In genomic region chr4:120392748-120393147, GRCm38 (mm10) we compare ENCODE assay signal across 16 mouse cellular contexts. TPM values are rescaled to one million over a fixed set of nuclear protein-coding genes. Genes with fewer than 3 reads are reported as not detected.
DNase-seq lines count a peak whose midpoint lies in the region; ATAC-seq lines count a peak whose summit lies in the region.
"Had no signal": no experiment of that assay in that cellular context is flagged by ENCODE, and none has a peak within 500 bp of the region (broad histone marks: within the 10 kb centered on the region; RNA-seq: fewer than 3 reads in every experiment).

No protein-coding gene starts in this region.

- 4% methylated on average over 3 of the region's 3 CpGs for WGBS in heart, embryonic 11.5 days (ENCODE audit: insufficient replicate concordance)
- 3% methylated on average over 3 of the region's 3 CpGs for WGBS in heart, embryonic 14.5 days
- WGBS in limb, embryonic 12.5 days, result 16% methylated on average over 3 of the region's 3 CpGs

- no peak overlapping the region for H3K4me3 ChIP-seq in heart, embryonic 11.5 days (ENCODE audit: low read depth, low read length)
- H3K4me3 ChIP-seq in heart, embryonic 14.5 days (ENCODE audit: control insufficient read depth in 1 of 2, insufficient read depth in 1 of 2, low read depth in 1 of 2, low read length in 2 of 2), result no peak overlapping the region
- no peak overlapping the region for H3K4me3 ChIP-seq in limb, embryonic 12.5 days (replicated peaks)
- H3K4me3 ChIP-seq: hindbrain, embryonic 15.5 days; kidney, embryonic 15.5 days; neural tube, embryonic 12.5 days had no signal

- H3K36me3 ChIP-seq in heart, embryonic 11.5 days (ENCODE audit: control insufficient read depth, insufficient read depth, low read length), result no peaks in the 10 kb centered on the region
- no peaks in the 10 kb centered on the region for H3K36me3 ChIP-seq in heart, embryonic 14.5 days (ENCODE audit: control insufficient read depth, insufficient read depth, low read length)
- no peaks in the 10 kb centered on the region for H3K36me3 ChIP-seq in limb, embryonic 12.5 days
- H3K36me3 ChIP-seq: hindbrain, embryonic 15.5 days; kidney, embryonic 15.5 days; neural tube, embryonic 12.5 days had no signal

- peak overlapping the region; percentile 91 for H3K27ac ChIP-seq in heart, embryonic 11.5 days (ENCODE audit: low read depth, low read length)
- peak overlapping the region; percentile 94 to 95 for H3K27ac ChIP-seq in heart, embryonic 14.5 days (replicated peaks in 1 of 2; ENCODE audit: control insufficient read depth in 1 of 2, insufficient read depth in 1 of 2, low read depth in 2 of 2, low read length in 2 of 2)
- peak overlapping the region; percentile 45; the same call in 1 of the 2 replicates for H3K27ac ChIP-seq in limb, embryonic 12.5 days
- H3K27ac ChIP-seq: hindbrain, embryonic 15.5 days; kidney, embryonic 15.5 days; neural tube, embryonic 12.5 days had no signal

- intact Hi-C loops in heart, postnatal 25 days (cut with DNase I), result no loop called here
- intact Hi-C loops in gastrocnemius, postnatal 14 days (cut with DNase I; ENCODE audit: low total_unique reads), result no loop called here

- no peak for DNase-seq in heart, postnatal 25 days (ENCODE audit: low spot score)
- no peak for DNase-seq in T-cell, adult 2 months (ENCODE audit: low spot score)
- no peak for DNase-seq in gastrocnemius, postnatal 14 days
- DNase-seq: cerebellum, adult 2 months; forebrain, postnatal 0 days; gastrocnemius, postnatal 36 days; lung, postnatal 10 days had no signal

- no peaks in the 10 kb centered on the region for H3K9me3 ChIP-seq in heart, embryonic 11.5 days (replicated peaks; ENCODE audit: control insufficient read depth, low read length)
- no peaks in the 10 kb centered on the region for H3K9me3 ChIP-seq in heart, embryonic 14.5 days (ENCODE audit: control insufficient read depth, low read length)
- H3K9me3 ChIP-seq in limb, embryonic 12.5 days, result no peaks in the 10 kb centered on the region
- H3K9me3 ChIP-seq: hindbrain, embryonic 15.5 days; kidney, embryonic 15.5 days; neural tube, embryonic 12.5 days had no signal

- peak; percentile 52 for ATAC-seq in heart, embryonic 11.5 days (replicated peaks; ENCODE audit: insufficient number of reproducible peaks, low FRiP score, low TSS enrichment)
- ATAC-seq in heart, embryonic 14.5 days (ENCODE audit: insufficient number of reproducible peaks, insufficient read depth, low FRiP score, low read depth), result peak; percentile 78
- ATAC-seq in limb, embryonic 12.5 days (ENCODE audit: insufficient number of reproducible peaks, insufficient read depth, low FRiP score, low TSS enrichment, low read depth), result 0 out of 2 replicates have a peak, but pooled peaks have one; percentile 31
- peak; percentile 71 for ATAC-seq in megakaryocyte-erythroid progenitor cell, adult 5-6 weeks (replicated peaks; ENCODE audit: low FRiP score, low TSS enrichment, poor library complexity, severe bottlenecking)
- ATAC-seq in CD4-positive, CD25-positive, alpha-beta regulatory T cell, adult 4 months, result no peak
- ATAC-seq: forebrain, postnatal 0 days; midbrain, embryonic 16.5 days had no signal

- no peak overlapping the region for H3K9ac ChIP-seq in heart, embryonic 11.5 days (ENCODE audit: low read depth, low read length)
- H3K9ac ChIP-seq in heart, embryonic 14.5 days (ENCODE audit: low read length), result peak overlapping the region; percentile 42; the same call in 1 of the 2 replicates
- no peak overlapping the region for H3K9ac ChIP-seq in limb, embryonic 12.5 days (replicated peaks)
- H3K9ac ChIP-seq: forebrain, postnatal 0 days; hindbrain, embryonic 15.5 days; kidney, embryonic 15.5 days; neural tube, embryonic 12.5 days had no signal

- H3K27me3 ChIP-seq in heart, embryonic 11.5 days (ENCODE audit: control insufficient read depth, insufficient read depth, low read length), result no peaks in the 10 kb centered on the region
- no peaks in the 10 kb centered on the region for H3K27me3 ChIP-seq in heart, embryonic 14.5 days (ENCODE audit: control insufficient read depth, insufficient read depth, low read length)
- 0 out of 2 replicates have a peak, but pooled peaks cover 4% of the 10 kb centered on the region for H3K27me3 ChIP-seq in limb, embryonic 12.5 days
- H3K27me3 ChIP-seq: hindbrain, embryonic 15.5 days; neural tube, embryonic 12.5 days had no signal

- H3K4me1 ChIP-seq in heart, embryonic 11.5 days (ENCODE audit: control insufficient read depth, insufficient read depth, low read length), result peaks cover 28% of the 10 kb centered on the region
- peaks cover 18 to 56% of the 10 kb centered on the region in 2 experiments for H3K4me1 ChIP-seq in heart, embryonic 14.5 days (ENCODE audit: control insufficient read depth in 2 of 2, insufficient read depth in 2 of 2, low read length in 2 of 2)
- peaks cover 20% of the 10 kb centered on the region for H3K4me1 ChIP-seq in limb, embryonic 12.5 days (replicated peaks)
- H3K4me1 ChIP-seq: hindbrain, embryonic 15.5 days; kidney, embryonic 15.5 days; neural tube, embryonic 12.5 days had no signal

- H3K4me2 ChIP-seq in heart, embryonic 11.5 days, result peak overlapping the region; percentile 11
- peak overlapping the region; percentile 39 for H3K4me2 ChIP-seq in heart, embryonic 14.5 days (ENCODE audit: low read length)
- peak overlapping the region; percentile 7; the same call in 1 of the 2 replicates for H3K4me2 ChIP-seq in limb, embryonic 12.5 days
- H3K4me2 ChIP-seq: hindbrain, embryonic 15.5 days; kidney, embryonic 15.5 days; neural tube, embryonic 12.5 days had no signal

RNA-seq across cellular contexts. Expression of gene Scmh1, which starts 12.3 kb away (rescaled TPM):
- polyA plus RNA-seq in heart, embryonic 11.5 days (2014; fragmentation: Nextera tagmentation; extraction: Ambion mirVana), result 67.0 and 72.9 TPM in 2 replicates
- total RNA-seq in heart, postnatal 25 days (2021), result 10 to 100 TPM; 59.3 to 64.7 TPM
- polyA plus RNA-seq in heart, embryonic 14.5 days (2014; fragmentation: Nextera tagmentation; extraction: Ambion mirVana), result 81.6 and 85.3 TPM in 2 replicates
- polyA plus RNA-seq in limb, embryonic 12.5 days (2016; fragmentation: Nextera tagmentation; extraction: Ambion mirVana), result 41.4 and 42.7 TPM in 2 replicates
- total RNA-seq in megakaryocyte-erythroid progenitor cell, adult 5-6 weeks (2014; fragmentation: Nextera tagmentation), result 27.6 and 65.7 TPM in 2 replicates
- total RNA-seq in megakaryocyte-erythroid progenitor cell, adult 5-6 weeks (2017), result 9.7 and 16.9 TPM in 2 replicates
- total RNA-seq in gastrocnemius, postnatal 14 days (2021), result 10 to 100 TPM; 32.2 to 32.5 TPM
- 10 to 100 TPM; 10.4 TPM for polyA plus RNA-seq in CD4-positive, CD25-positive, alpha-beta regulatory T cell, adult 4 months (2017; shearing (Covaris generic))
